Mouse (Mus musculus) ES-E14 (cell line): Measurements from ENCODE around the gene Rab40c.

Source experiments
- CHD2 ChIP-seq: IDR thresholded peaks from 2 replicates; pipeline ENCODE4 v1.6.1; 2014; ENCODE audit warnings: mild to moderate bottlenecking, low read depth, low read length, inconsistent platforms
- MAFK ChIP-seq: IDR thresholded peaks from 2 replicates; pipeline ENCODE4 v1.6.1; 2014; ENCODE audit warnings: mild to moderate bottlenecking, low read depth, low read length, inconsistent platforms; ENCODE audit not compliant: insufficient read depth
- ZNF384 ChIP-seq: IDR thresholded peaks from 2 replicates; pipeline ENCODE4 v1.6.1; 2012; ENCODE audit warnings: low read depth, low read length, inconsistent platforms

DNA sequence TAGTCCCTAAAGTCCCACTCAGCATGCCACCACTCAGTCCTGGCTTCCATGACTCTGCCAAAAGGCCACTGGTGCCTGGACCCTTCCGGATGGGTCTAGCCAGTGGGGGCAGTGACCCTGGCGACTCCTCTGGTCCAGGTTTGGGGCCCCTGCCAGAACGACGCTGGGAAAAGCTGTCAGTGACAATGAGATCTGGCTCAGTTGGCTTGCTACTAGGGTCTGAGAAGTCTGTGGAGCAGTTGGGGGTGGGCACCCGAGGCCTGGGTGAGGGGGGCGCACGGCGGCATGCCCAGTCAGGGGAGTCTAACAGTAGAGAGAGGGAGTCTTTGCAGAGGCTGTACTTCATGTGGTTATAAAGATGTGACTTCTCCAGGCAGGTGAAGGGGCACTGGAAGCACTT, 28.5 kb upstream of the Rab40c start:
- TF ChIP-seq ZNF384 (no peak), CHD2 (no peak), MAFK (no peak)
